Mouse (Mus musculus) bone marrow macrophage, adult 2 months (primary cell): ENCODE measurements around the gene Bbs10.

ENCODE experiments used
- CTCF ChIP-seq: IDR thresholded peaks from 2 replicates; pipeline ENCODE4 v1.5.1; 2012; ENCODE audit warnings: low read depth, mild to moderate bottlenecking, low read length, moderate library complexity
- POLR2A ChIP-seq: IDR thresholded peaks from 2 replicates; pipeline ENCODE4 v1.6.1; 2012; ENCODE audit warnings: mild to moderate bottlenecking, low read depth, low read length, borderline replicate concordance

DNA sequence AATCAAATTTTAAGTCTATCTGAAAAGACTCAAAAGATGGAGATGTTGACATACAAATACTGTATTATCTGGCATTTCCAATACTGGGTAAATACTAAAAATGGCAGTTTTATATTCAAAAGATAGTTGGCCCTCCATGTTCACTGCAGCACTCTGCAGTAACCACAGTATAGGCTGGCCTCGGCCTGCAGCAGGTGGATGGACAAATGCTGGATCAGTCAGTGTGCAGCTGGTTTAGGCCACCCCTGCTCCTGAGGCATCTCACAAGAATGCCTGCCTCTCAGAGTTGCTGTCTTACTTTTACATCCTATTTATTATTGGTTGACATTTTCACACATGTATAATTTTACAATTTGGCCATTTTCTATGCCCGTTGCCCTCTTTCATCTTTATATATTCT, 22.7 kb upstream of the Bbs10 start:
- TF ChIP-seq POLR2A (no peak), CTCF (no peak)
